Mouse (Mus musculus): ENCODE results near the gene Fzd7. TPM values are rescaled to one million over a fixed set of nuclear protein-coding genes. Genes with fewer than 3 reads are reported as not detected.

Gene Fzd7
- polyA plus RNA-seq, 1 experiment from 2014 or later, result 3.4 TPM

GRCm38 (mm10) chr1:59485803-59486202 lies 3.6 kb downstream of the Fzd7 start:
- 0 out of 2 replicates have a peak, but pooled peaks cover 8% of the 10 kb centered on the region for H3K27me3 ChIP-seq (replicated peaks; ENCODE audit: control insufficient read depth, insufficient read depth, low read length)
- H3K9me3 ChIP-seq (replicated peaks; ENCODE audit: control insufficient read depth, low read length), result no peaks in the 10 kb centered on the region
- peak overlapping the region; percentile 73 for H3K9ac ChIP-seq (ENCODE audit: low read length)
- peak overlapping the region; percentile 56 for H3K4me3 ChIP-seq (ENCODE audit: low read depth, low read length)
- no peak for ATAC-seq
- 27% methylated on average over 4 of the region's 4 CpGs for WGBS
- H3K4me1 ChIP-seq (ENCODE audit: control insufficient read depth, insufficient read depth, low read length), result peaks cover 20% of the 10 kb centered on the region
- peak overlapping the region; percentile 98 for H3K4me2 ChIP-seq (ENCODE audit: low read length)
- no peak for DNase-seq (ENCODE audit: low spot score)
- H3K27ac ChIP-seq (ENCODE audit: low read depth, low read length), result no peak overlapping the region
- H3K36me3 ChIP-seq (ENCODE audit: control insufficient read depth, insufficient read depth, low read length), result no peaks in the 10 kb centered on the region

GRCm38 (mm10) chr1:59487651-59488051 lies 5.4 kb downstream of the Fzd7 start:
- ATAC-seq (no peak), DNase-seq (ENCODE audit: low spot score) (no peak)
- H3K4me1 ChIP-seq (ENCODE audit: control insufficient read depth, insufficient read depth, low read length), result peaks cover 19% of the 10 kb centered on the region
- no peaks in the 10 kb centered on the region for H3K9me3 ChIP-seq (replicated peaks; ENCODE audit: control insufficient read depth, low read length)
- H3K9ac ChIP-seq (ENCODE audit: low read length), result peak overlapping the region; percentile 32
- no peak overlapping the region for H3K27ac ChIP-seq (ENCODE audit: low read depth, low read length)
- peak overlapping the region; percentile 7; the same call in 1 of the 2 replicates for H3K4me3 ChIP-seq (ENCODE audit: low read depth, low read length)
- 7% methylated on average over 10 of the region's 10 CpGs for WGBS
- 0 out of 2 replicates have a peak, but pooled peaks cover 8% of the 10 kb centered on the region for H3K27me3 ChIP-seq (replicated peaks; ENCODE audit: control insufficient read depth, insufficient read depth, low read length)
- H3K4me2 ChIP-seq (ENCODE audit: low read length), result peak overlapping the region; percentile 33
- no peaks in the 10 kb centered on the region for H3K36me3 ChIP-seq (ENCODE audit: control insufficient read depth, insufficient read depth, low read length)

- no peaks in the 10 kb centered on the region for H3K9me3 ChIP-seq (replicated peaks; ENCODE audit: control insufficient read depth, low read length)
- H3K4me1 ChIP-seq (ENCODE audit: control insufficient read depth, insufficient read depth, low read length), result peaks cover 18% of the 10 kb centered on the region
- no peak overlapping the region for H3K27ac ChIP-seq (ENCODE audit: low read depth, low read length)
- H3K4me2 ChIP-seq (ENCODE audit: low read length), result no peak overlapping the region
- 53% methylated on average over 4 of the region's 4 CpGs for WGBS
- H3K36me3 ChIP-seq (ENCODE audit: control insufficient read depth, insufficient read depth, low read length), result no peaks in the 10 kb centered on the region
- H3K4me3 ChIP-seq (ENCODE audit: low read depth, low read length), result no peak overlapping the region
- no peak for ATAC-seq
- H3K27me3 ChIP-seq (replicated peaks; ENCODE audit: control insufficient read depth, insufficient read depth, low read length), result 0 out of 2 replicates have a peak, but pooled peaks cover 8% of the 10 kb centered on the region
- no peak overlapping the region for H3K9ac ChIP-seq (ENCODE audit: low read length)
- DNase-seq (ENCODE audit: low spot score), result no peak
Measured at GRCm38 (mm10) chr1:59488481-59488880, 6.3 kb downstream of the Fzd7 start.

- Histone ChIP-seq H3K27ac (ENCODE audit: low read depth, low read length) (no peak overlapping the region), H3K9ac (ENCODE audit: low read length) (no peak overlapping the region), H3K4me1 (ENCODE audit: control insufficient read depth, insufficient read depth, low read length) (peaks cover 13% of the 10 kb centered on the region), H3K36me3 (ENCODE audit: control insufficient read depth, insufficient read depth, low read length) (no peaks in the 10 kb centered on the region), H3K27me3 (replicated peaks; ENCODE audit: control insufficient read depth, insufficient read depth, low read length) (0 out of 2 replicates have a peak, but pooled peaks cover 6% of the 10 kb centered on the region), H3K4me2 (ENCODE audit: low read length) (no peak overlapping the region), H3K4me3 (ENCODE audit: low read depth, low read length) (no peak overlapping the region), H3K9me3 (replicated peaks; ENCODE audit: control insufficient read depth, low read length) (no peaks in the 10 kb centered on the region)
- DNase-seq (ENCODE audit: low spot score) (no peak), ATAC-seq (no peak)
- WGBS, result 68% methylated on average over 4 of the region's 4 CpGs
Measured at GRCm38 (mm10) chr1:59488991-59489390, 6.8 kb downstream of the Fzd7 start.

- ATAC-seq (no peak), DNase-seq (ENCODE audit: low spot score) (no peak)
- H3K4me3 ChIP-seq (ENCODE audit: low read depth, low read length), result no peak overlapping the region
- H3K4me1 ChIP-seq (ENCODE audit: control insufficient read depth, insufficient read depth, low read length), result 0 out of 2 replicates have a peak, but pooled peaks cover 6% of the 10 kb centered on the region
- H3K9me3 ChIP-seq (replicated peaks; ENCODE audit: control insufficient read depth, low read length), result no peaks in the 10 kb centered on the region
- no peaks in the 10 kb centered on the region for H3K36me3 ChIP-seq (ENCODE audit: control insufficient read depth, insufficient read depth, low read length)
- H3K27me3 ChIP-seq (replicated peaks; ENCODE audit: control insufficient read depth, insufficient read depth, low read length), result no peaks in the 10 kb centered on the region
- 86% methylated on average over 9 of the region's 9 CpGs for WGBS
- H3K9ac ChIP-seq (ENCODE audit: low read length), result no peak overlapping the region
- H3K4me2 ChIP-seq (ENCODE audit: low read length), result no peak overlapping the region
- H3K27ac ChIP-seq (ENCODE audit: low read depth, low read length), result no peak overlapping the region
Measured at GRCm38 (mm10) chr1:59491517-59491916, 9.3 kb downstream of the Fzd7 start.

GRCm38 (mm10) chr1:59492432-59492831 lies 10.2 kb downstream of the Fzd7 start:
- H3K9me3 ChIP-seq (replicated peaks; ENCODE audit: control insufficient read depth, low read length), result no peaks in the 10 kb centered on the region
- H3K4me3 ChIP-seq (ENCODE audit: low read depth, low read length), result no peak overlapping the region
- no peak overlapping the region for H3K27ac ChIP-seq (ENCODE audit: low read depth, low read length)
- WGBS, result 61% methylated on average over 4 of the region's 4 CpGs
- no peak for DNase-seq (ENCODE audit: low spot score)
- no peak overlapping the region for H3K4me2 ChIP-seq (ENCODE audit: low read length)
- no peak for ATAC-seq
- H3K9ac ChIP-seq (ENCODE audit: low read length), result no peak overlapping the region
- H3K4me1 ChIP-seq (ENCODE audit: control insufficient read depth, insufficient read depth, low read length), result 0 out of 2 replicates have a peak, but pooled peaks cover 2% of the 10 kb centered on the region
- H3K27me3 ChIP-seq (replicated peaks; ENCODE audit: control insufficient read depth, insufficient read depth, low read length), result no peaks in the 10 kb centered on the region
- H3K36me3 ChIP-seq (ENCODE audit: control insufficient read depth, insufficient read depth, low read length), result no peaks in the 10 kb centered on the region

- Histone ChIP-seq H3K4me2 (ENCODE audit: low read length) (no peak overlapping the region), H3K4me3 (ENCODE audit: low read depth, low read length) (no peak overlapping the region), H3K27me3 (replicated peaks; ENCODE audit: control insufficient read depth, insufficient read depth, low read length) (no peaks in the 10 kb centered on the region), H3K36me3 (ENCODE audit: control insufficient read depth, insufficient read depth, low read length) (no peaks in the 10 kb centered on the region), H3K9ac (ENCODE audit: low read length) (no peak overlapping the region), H3K9me3 (replicated peaks; ENCODE audit: control insufficient read depth, low read length) (no peaks in the 10 kb centered on the region), H3K27ac (ENCODE audit: low read depth, low read length) (no peak overlapping the region), H3K4me1 (ENCODE audit: control insufficient read depth, insufficient read depth, low read length) (no peaks in the 10 kb centered on the region)
- no peak for ATAC-seq
- DNase-seq (ENCODE audit: low spot score), result no peak
- WGBS, result 96% methylated on average over 5 of the region's 5 CpGs
Measured at GRCm38 (mm10) chr1:59495970-59496369, 13.7 kb downstream of the Fzd7 start.

- Histone ChIP-seq H3K9ac (ENCODE audit: low read length) (no peak overlapping the region), H3K36me3 (ENCODE audit: control insufficient read depth, insufficient read depth, low read length) (no peaks in the 10 kb centered on the region), H3K4me2 (ENCODE audit: low read length) (no peak overlapping the region), H3K4me1 (ENCODE audit: control insufficient read depth, insufficient read depth, low read length) (no peaks in the 10 kb centered on the region), H3K9me3 (replicated peaks; ENCODE audit: control insufficient read depth, low read length) (no peaks in the 10 kb centered on the region), H3K4me3 (ENCODE audit: low read depth, low read length) (no peak overlapping the region), H3K27ac (ENCODE audit: low read depth, low read length) (no peak overlapping the region), H3K27me3 (replicated peaks; ENCODE audit: control insufficient read depth, insufficient read depth, low read length) (no peaks in the 10 kb centered on the region)
- DNase-seq (ENCODE audit: low spot score) (no peak), ATAC-seq (no peak)
- 71% methylated on average over 6 of the region's 6 CpGs for WGBS
Measured at GRCm38 (mm10) chr1:59497741-59498613, 15.8 kb downstream of the Fzd7 start.

- H3K36me3 ChIP-seq (ENCODE audit: control insufficient read depth, insufficient read depth, low read length), result no peaks in the 10 kb centered on the region
- DNase-seq (ENCODE audit: low spot score) (no peak), ATAC-seq (no peak)
- no peaks in the 10 kb centered on the region for H3K9me3 ChIP-seq (replicated peaks; ENCODE audit: control insufficient read depth, low read length)
- no peak overlapping the region for H3K4me2 ChIP-seq (ENCODE audit: low read length)
- no peak overlapping the region for H3K4me3 ChIP-seq (ENCODE audit: low read depth, low read length)
- no peak overlapping the region for H3K27ac ChIP-seq (ENCODE audit: low read depth, low read length)
- H3K4me1 ChIP-seq (ENCODE audit: control insufficient read depth, insufficient read depth, low read length), result no peaks in the 10 kb centered on the region
- 79% methylated on average over 3 of the region's 3 CpGs for WGBS
- H3K9ac ChIP-seq (ENCODE audit: low read length), result no peak overlapping the region
- no peaks in the 10 kb centered on the region for H3K27me3 ChIP-seq (replicated peaks; ENCODE audit: control insufficient read depth, insufficient read depth, low read length)
Measured at GRCm38 (mm10) chr1:59499327-59499726, 17.1 kb downstream of the Fzd7 start.
